Mouse (Mus musculus) brown adipose tissue, adult 24 weeks (tissue): ENCODE results near the gene Psmb3. TPM values are rescaled to one million over a fixed set of nuclear protein-coding genes. Genes with fewer than 3 reads are reported as not detected.

Experiments
- H3K27ac ChIP-seq: fragments of 200-500 bp; replicated peaks from 2 replicates; pipeline ENCODE4 v1.5.1; 2012; ENCODE audit warnings: low read depth, mild to moderate bottlenecking, low read length
- H3K4me1 ChIP-seq: fragments of 200-500 bp; 2 replicates; pipeline ENCODE4 v1.6.1; 2012; ENCODE audit warnings: low read length, mixed read lengths; ENCODE audit not compliant: control insufficient read depth, insufficient read depth, insufficient read length
- H3K4me3 ChIP-seq: fragments of 200-500 bp; 2 replicates; pipeline ENCODE4 v1.5.1; 2012; ENCODE audit warnings: low read depth, mild to moderate bottlenecking, low read length, moderate library complexity; ENCODE audit not compliant: insufficient read depth
- polyA plus RNA-seq: library from polyadenylated mRNA; stranded (reverse); fragments of >200 nt; gene quantifications from 2 replicates; pipeline ENCODE4 v1.2.4, GENCODE M21; 2012; ENCODE audit not compliant: missing spikeins, insufficient read depth, insufficient read length

Psmb3 gene
- polyA plus RNA-seq, 1 experiment: 364 TPM

DNA sequence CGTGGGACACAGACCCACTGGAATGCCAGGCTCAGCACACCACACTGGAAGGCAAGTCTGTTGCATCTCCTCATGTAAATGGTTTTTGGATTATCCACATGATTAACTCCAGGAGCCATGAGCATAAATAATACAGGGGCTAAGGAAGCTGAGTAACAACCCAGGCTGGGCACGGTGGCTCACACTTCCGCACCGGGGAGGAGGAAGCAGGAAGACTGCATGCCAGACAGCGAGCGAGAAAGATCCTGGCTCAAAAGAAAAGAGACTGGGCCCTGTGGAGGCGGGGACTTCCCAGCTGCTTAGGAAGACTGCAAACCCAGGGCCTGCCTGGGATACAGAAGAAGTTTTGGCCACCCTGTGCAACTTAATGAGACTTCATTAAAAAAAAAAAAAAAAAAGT lies 37.0 kb downstream of the Psmb3 start:
- Histone ChIP-seq H3K4me1 (peaks cover 12% of the 10 kb centered on the region), H3K27ac (no peak overlapping the region), H3K4me3 (no peak overlapping the region)

DNA sequence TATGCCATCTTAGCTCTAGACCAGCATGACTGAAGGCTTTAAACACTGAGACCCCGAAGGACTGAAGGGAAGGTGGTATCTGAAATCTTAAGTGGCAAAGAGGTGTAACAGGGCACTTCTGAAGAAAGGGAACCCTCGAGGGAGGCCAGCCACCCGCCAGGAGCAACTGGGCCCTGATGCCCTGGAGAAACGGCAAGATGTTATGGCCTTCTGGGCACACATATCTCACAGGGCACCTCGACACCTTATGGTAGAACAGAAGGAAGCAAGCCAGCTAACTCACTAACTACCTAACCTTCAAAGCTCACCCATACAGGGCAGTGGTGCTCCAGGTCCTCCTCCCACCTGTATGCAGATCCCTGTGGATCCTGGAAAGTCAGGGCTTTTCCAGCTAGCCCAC lies 39.0 kb downstream of the Psmb3 start:
- Histone ChIP-seq H3K27ac (no peak overlapping the region), H3K4me1 (peaks cover 12% of the 10 kb centered on the region), H3K4me3 (peak overlapping the region; percentile 98; the same call in 1 of the 2 replicates)

GRCm38 (mm10) chr11:97742591-97742990 lies 39.4 kb downstream of the Psmb3 start:
- peak overlapping the region; percentile 98 for H3K4me3 ChIP-seq
- H3K4me1 ChIP-seq: peaks cover 12% of the 10 kb centered on the region

DNA sequence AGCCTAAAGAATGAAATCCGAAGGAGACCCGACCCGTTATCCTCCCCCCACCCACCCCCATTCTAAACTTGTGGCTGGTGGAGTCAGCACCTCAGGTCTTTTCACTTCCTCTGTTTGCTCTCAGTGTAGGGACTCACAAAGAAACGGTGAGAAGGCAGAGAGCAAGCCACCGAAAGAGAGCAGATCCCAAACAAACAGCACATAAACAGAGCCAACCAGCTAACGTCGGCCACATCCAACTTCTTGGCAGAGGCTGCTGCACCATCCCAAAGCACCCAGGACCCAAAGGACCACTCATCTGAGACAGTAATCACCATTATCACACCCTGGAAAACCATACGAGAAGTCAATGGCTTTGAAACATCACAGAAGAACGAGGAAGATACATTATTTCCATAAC lies 40.2 kb downstream of the Psmb3 start:
- Histone ChIP-seq H3K4me1 (peaks cover 12% of the 10 kb centered on the region), H3K27ac (0 out of 2 replicates have a peak overlapping the region, but pooled peaks have one; percentile 1), H3K4me3 (peak overlapping the region; percentile 98)

More at GRCm38 (mm10) chr11:97742591-97742990, 39.4 kb downstream of the Psmb3 start:
- no peak overlapping the region for H3K27ac ChIP-seq

DNA sequence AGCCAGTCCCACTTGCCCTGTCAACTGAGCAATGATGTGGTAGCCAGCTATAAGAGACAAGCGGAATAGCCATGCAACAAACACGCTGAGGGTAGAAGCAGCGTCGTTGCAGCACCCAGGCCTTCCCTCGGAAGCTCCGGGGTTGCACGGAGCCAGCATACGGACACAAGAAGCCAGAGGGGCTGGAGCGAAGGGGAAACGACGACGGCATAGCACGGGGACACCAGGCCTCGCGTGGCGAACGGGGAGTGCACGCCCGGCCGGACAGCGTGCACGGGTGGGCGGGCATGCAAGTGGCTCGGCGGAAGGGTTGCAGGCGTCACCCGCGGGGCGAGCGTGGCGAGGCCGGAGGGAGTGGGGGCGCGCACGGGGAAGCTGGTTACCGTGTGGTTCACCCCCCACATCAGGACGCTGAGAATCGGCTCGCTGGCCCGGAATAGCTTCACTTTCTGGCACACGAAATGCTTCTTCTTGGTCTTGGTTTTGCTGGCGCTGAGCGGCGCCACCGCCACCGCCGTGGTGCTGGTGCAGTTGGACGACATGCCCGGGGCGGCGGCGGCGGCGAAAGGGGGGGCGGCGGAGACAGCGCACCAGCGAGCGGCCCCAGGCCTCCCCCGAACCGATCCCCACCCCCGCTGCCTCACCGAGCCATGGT lies 41.0 kb downstream of the Psmb3 start, which contains the start of gene Pip4k2b:
Pip4k2b (minus strand) TSS at position 642 of the 655 bp plus-strand sequence.
- Histone ChIP-seq H3K27ac (peak within 1 kb of the TSS; percentile 100), H3K4me3 (peak within 1 kb of the TSS; percentile 99), H3K4me1 (peaks cover 12% of the 10 kb centered on the region)

- Histone ChIP-seq H3K4me1 (peaks cover 12% of the 10 kb centered on the region), H3K27ac (peak overlapping the region; percentile 100), H3K4me3 (peak overlapping the region; percentile 99)
These were observed 41.6 kb downstream of the Psmb3 start for GRCm38 (mm10) chr11:97744718-97745330.

DNA sequence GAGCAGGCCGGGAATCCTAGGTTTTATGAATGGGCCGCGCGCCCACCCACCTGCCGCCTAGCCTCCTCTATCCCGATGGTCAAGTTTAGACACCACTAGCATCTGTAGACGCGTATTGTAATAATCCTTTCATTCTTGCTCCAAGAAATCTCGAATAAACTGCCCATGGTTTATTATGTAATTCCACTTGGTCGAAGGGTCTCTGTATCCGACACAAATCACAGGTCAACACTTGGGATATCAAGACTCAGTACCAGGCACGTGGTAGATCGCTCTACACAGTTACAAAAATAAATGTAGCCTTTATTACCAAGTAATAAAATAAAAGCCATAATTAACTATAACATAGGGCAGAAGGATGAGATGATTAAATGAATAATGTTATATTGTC lies 42.1 kb downstream of the Psmb3 start:
- Histone ChIP-seq H3K4me3 (peak overlapping the region; percentile 50), H3K27ac (no peak overlapping the region), H3K4me1 (peaks cover 12% of the 10 kb centered on the region)

DNA sequence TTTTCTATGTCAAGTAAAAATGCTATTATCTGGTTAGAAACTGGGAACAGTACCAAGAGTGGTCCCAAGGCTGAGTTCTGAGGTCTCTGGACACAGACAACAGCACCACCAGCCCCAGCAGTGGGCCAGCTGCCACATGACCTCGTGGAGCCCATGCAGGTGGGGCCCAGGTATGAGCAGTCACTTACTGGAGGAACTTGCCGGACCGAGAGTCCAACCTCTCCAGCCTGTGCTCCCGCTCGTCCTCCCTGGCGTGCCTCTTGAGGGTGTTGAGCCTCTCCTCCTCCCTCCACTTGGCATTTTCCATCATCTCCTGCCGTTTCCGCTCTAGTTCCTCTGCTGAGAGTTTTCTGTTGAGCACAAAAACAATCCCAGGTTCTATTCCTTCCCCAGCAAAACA lies 44.6 kb downstream of the Psmb3 start:
- no peak overlapping the region for H3K4me3 ChIP-seq
- no peak overlapping the region for H3K27ac ChIP-seq
- H3K4me1 ChIP-seq: peaks cover 9% of the 10 kb centered on the region

GRCm38 (mm10) chr11:97748496-97748895 lies 45.3 kb downstream of the Psmb3 start:
- peaks cover 3% of the 10 kb centered on the region for H3K4me1 ChIP-seq
- no peak overlapping the region for H3K27ac ChIP-seq
- H3K4me3 ChIP-seq: no peak overlapping the region

DNA sequence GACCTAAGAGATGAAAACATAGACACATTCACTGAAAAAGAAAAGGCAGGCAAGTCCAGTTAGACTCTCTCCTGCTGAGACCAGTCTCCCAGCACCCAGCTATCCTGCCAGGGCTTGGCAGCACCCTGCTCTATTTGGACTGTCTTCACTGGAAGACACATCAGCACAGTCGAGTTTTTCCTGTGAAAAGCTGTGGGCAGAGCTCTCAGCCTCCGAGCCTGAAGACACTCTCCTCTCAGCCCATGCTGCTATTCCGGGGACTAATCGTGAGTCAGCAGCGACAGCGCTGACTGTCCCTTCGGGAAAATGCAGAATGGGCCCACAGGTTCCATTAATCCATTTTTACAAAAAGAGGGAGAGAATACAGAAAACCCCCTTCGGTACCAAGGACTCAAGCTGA lies 50.1 kb downstream of the Psmb3 start:
- Histone ChIP-seq H3K4me3 (no peak overlapping the region), H3K4me1 (no peaks in the 10 kb centered on the region), H3K27ac (no peak overlapping the region)

GRCm38 (mm10) chr11:97758125-97758524 lies 54.9 kb downstream of the Psmb3 start:
- no peak overlapping the region for H3K27ac ChIP-seq
- no peaks in the 10 kb centered on the region for H3K4me1 ChIP-seq
- H3K4me3 ChIP-seq: no peak overlapping the region

DNA sequence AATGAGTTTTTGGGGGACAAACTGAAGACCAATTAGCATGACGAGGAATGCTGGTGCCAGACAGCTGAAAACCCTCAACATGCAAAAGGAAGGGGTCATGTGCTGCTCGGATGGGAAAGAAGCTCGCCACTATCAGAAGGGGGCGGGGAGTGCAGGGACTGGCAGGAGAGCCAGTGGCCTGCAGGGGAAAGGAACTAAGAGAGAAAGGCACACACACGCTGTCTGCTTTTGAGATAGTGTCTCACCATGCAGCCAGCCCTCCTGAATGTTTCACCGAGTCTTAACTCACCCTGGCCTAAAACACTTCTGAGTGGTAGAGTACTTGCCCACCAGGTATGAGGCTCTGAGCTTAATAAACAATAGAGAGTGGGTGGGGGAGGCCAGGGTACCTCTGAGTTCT lies 55.7 kb downstream of the Psmb3 start:
- no peak overlapping the region for H3K27ac ChIP-seq
- no peak overlapping the region for H3K4me3 ChIP-seq
- H3K4me1 ChIP-seq: no peaks in the 10 kb centered on the region

- H3K4me1 ChIP-seq: peaks cover 8% of the 10 kb centered on the region; the same call in 1 of the 2 replicates
- no peak overlapping the region for H3K27ac ChIP-seq
These were observed 58.4 kb downstream of the Psmb3 start for GRCm38 (mm10) chr11:97761638-97762037.

More at GRCm38 (mm10) chr11:97761638-97762037, 58.4 kb downstream of the Psmb3 start:
- no peak overlapping the region for H3K4me3 ChIP-seq
